Mouse (Mus musculus): ENCODE measurements around the gene Nav2. TPM values are rescaled to one million over a fixed set of nuclear protein-coding genes. Genes with fewer than 3 reads are reported as not detected.

Gene Nav2
- polyA plus RNA-seq, 1 experiment: 21.9 TPM

- TF ChIP-seq MYOG (IDR thresholded peaks at IDR 0.05; ENCODE audit: control insufficient read depth in 1 of 3, insufficient read depth in 1 of 3, insufficient read length in 2 of 3, low read depth in 2 of 3) (no peak), MAX (IDR thresholded peaks at IDR 0.05; ENCODE audit: low read depth) (no peak), REST (IDR thresholded peaks at IDR 0.05; ENCODE audit: insufficient read depth, insufficient read length) (no peak), E2F4 (IDR thresholded peaks at IDR 0.05; ENCODE audit: insufficient read depth) (no peak), MYOD1 (IDR thresholded peaks at IDR 0.05; ENCODE audit: control insufficient read depth in 1 of 3, insufficient read length in 2 of 3, low read depth in 2 of 3) (no peak), CEBPB (IDR thresholded peaks at IDR 0.05; ENCODE audit: insufficient read depth, poor library complexity, severe bottlenecking) (no peak), TCF3 (IDR thresholded peaks at IDR 0.05; ENCODE audit: insufficient read length, low read depth) (no peak), POLR2A (IDR thresholded peaks at IDR 0.05; ENCODE audit: insufficient read length, low read depth) (no peak), USF1 (IDR thresholded peaks at IDR 0.05; ENCODE audit: low read depth) (no peak), POLR2AphosphoS2 (IDR thresholded peaks at IDR 0.05; ENCODE audit: insufficient read length, low read depth) (no peak), SRF (IDR thresholded peaks at IDR 0.05; ENCODE audit: control insufficient read depth, insufficient read length, low read depth) (no peak), TCF12 (IDR thresholded peaks at IDR 0.05; ENCODE audit: insufficient read depth, poor library complexity, severe bottlenecking) (no peak)
- Histone ChIP-seq H3K4me2 (ENCODE audit: low read depth) (no peak overlapping the region), H3K79me2 (ENCODE audit: control insufficient read depth, insufficient read depth) (no peaks in the 10 kb centered on the region), H3K27me3 (ENCODE audit: control insufficient read depth, insufficient read depth, insufficient read length) (no peaks in the 10 kb centered on the region), H3K4me3 (no peak overlapping the region), H3K36me3 (ENCODE audit: control insufficient read depth, insufficient read depth) (no peaks in the 10 kb centered on the region), H3ac (ENCODE audit: control insufficient read depth, insufficient read length) (no peak overlapping the region)
These were observed 367.6 kb downstream of the Nav2 start for GRCm38 (mm10) chr7:49276163-49276562.

GRCm38 (mm10) chr7:49277685-49278084 is 369.2 kb downstream of the Nav2 start:
- Histone ChIP-seq H3K27me3 (ENCODE audit: control insufficient read depth, insufficient read depth, insufficient read length) (no peaks in the 10 kb centered on the region), H3ac (ENCODE audit: control insufficient read depth, insufficient read length) (no peak overlapping the region)
- TF ChIP-seq SRF (IDR thresholded peaks at IDR 0.05; ENCODE audit: control insufficient read depth, insufficient read length, low read depth) (no peak), USF1 (IDR thresholded peaks at IDR 0.05; ENCODE audit: low read depth) (no peak), REST (IDR thresholded peaks at IDR 0.05; ENCODE audit: insufficient read depth, insufficient read length) (no peak), TCF12 (IDR thresholded peaks at IDR 0.05; ENCODE audit: insufficient read depth, poor library complexity, severe bottlenecking) (no peak), MAX (IDR thresholded peaks at IDR 0.05; ENCODE audit: low read depth) (no peak), POLR2AphosphoS2 (IDR thresholded peaks at IDR 0.05; ENCODE audit: insufficient read length, low read depth) (no peak), POLR2A (IDR thresholded peaks at IDR 0.05; ENCODE audit: insufficient read length, low read depth) (no peak), CEBPB (IDR thresholded peaks at IDR 0.05; ENCODE audit: insufficient read depth, poor library complexity, severe bottlenecking) (no peak), E2F4 (IDR thresholded peaks at IDR 0.05; ENCODE audit: insufficient read depth) (no peak), MYOG (IDR thresholded peaks at IDR 0.05; ENCODE audit: control insufficient read depth in 1 of 3, insufficient read depth in 1 of 3, insufficient read length in 2 of 3, low read depth in 2 of 3) (no peak), TCF3 (IDR thresholded peaks at IDR 0.05; ENCODE audit: insufficient read length, low read depth) (no peak), MYOD1 (IDR thresholded peaks at IDR 0.05; ENCODE audit: control insufficient read depth in 1 of 3, insufficient read length in 2 of 3, low read depth in 2 of 3) (no peak)

DNA sequence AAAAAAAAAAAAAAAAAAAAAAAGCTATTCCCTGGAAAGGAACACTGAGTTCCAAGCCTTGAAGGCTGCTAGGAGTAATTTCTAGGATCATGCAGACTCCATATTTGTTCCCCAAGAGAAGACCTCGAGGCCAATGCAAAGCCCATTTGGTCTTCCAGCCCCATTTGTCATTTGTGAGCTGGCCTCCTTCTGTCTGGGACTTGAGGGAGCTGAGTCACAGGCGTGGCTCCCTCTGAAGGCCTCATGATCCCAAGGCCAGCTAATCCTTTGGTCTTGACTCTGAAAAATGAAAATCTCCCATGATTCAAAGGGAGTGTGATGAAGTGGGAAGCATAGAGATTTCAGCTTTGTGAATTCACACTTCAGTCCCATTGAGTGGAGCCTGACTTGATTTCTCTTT is 370.0 kb downstream of the Nav2 start:
- H3K79me2 ChIP-seq (ENCODE audit: control insufficient read depth, insufficient read depth): no peaks in the 10 kb centered on the region
- H3K36me3 ChIP-seq (ENCODE audit: control insufficient read depth, insufficient read depth): no peaks in the 10 kb centered on the region
- no peak overlapping the region for H3ac ChIP-seq (ENCODE audit: control insufficient read depth, insufficient read length)
- H3K4me2 ChIP-seq (ENCODE audit: low read depth): no peak overlapping the region
- no peak overlapping the region for H3K4me3 ChIP-seq
- H3K27me3 ChIP-seq (ENCODE audit: control insufficient read depth, insufficient read depth, insufficient read length): no peaks in the 10 kb centered on the region
- TF ChIP-seq POLR2A (IDR thresholded peaks at IDR 0.05; ENCODE audit: insufficient read length, low read depth): no peak
- TF ChIP-seq TCF12 (IDR thresholded peaks at IDR 0.05; ENCODE audit: insufficient read depth, poor library complexity, severe bottlenecking): no peak
- no peak for TF ChIP-seq POLR2AphosphoS2 (IDR thresholded peaks at IDR 0.05; ENCODE audit: insufficient read length, low read depth)
- TF ChIP-seq CEBPB (IDR thresholded peaks at IDR 0.05; ENCODE audit: insufficient read depth, poor library complexity, severe bottlenecking): no peak

More at GRCm38 (mm10) chr7:49277685-49278084, 369.2 kb downstream of the Nav2 start:
- no peak overlapping the region for H3K4me2 ChIP-seq (ENCODE audit: low read depth)
- H3K4me3 ChIP-seq: no peak overlapping the region
- H3K36me3 ChIP-seq (ENCODE audit: control insufficient read depth, insufficient read depth): no peaks in the 10 kb centered on the region
- H3K79me2 ChIP-seq (ENCODE audit: control insufficient read depth, insufficient read depth): no peaks in the 10 kb centered on the region

- no peaks in the 10 kb centered on the region for H3K27me3 ChIP-seq (ENCODE audit: control insufficient read depth, insufficient read depth, insufficient read length)
- H3ac ChIP-seq (ENCODE audit: control insufficient read depth, insufficient read length): no peak overlapping the region
- no peaks in the 10 kb centered on the region for H3K36me3 ChIP-seq (ENCODE audit: control insufficient read depth, insufficient read depth)
- H3K4me2 ChIP-seq (ENCODE audit: low read depth): no peak overlapping the region
- H3K4me3 ChIP-seq: no peak overlapping the region
- TF ChIP-seq CEBPB (IDR thresholded peaks at IDR 0.05; ENCODE audit: insufficient read depth, poor library complexity, severe bottlenecking): no peak
- TF ChIP-seq E2F4 (IDR thresholded peaks at IDR 0.05; ENCODE audit: insufficient read depth): no peak
- no peak for TF ChIP-seq TCF3 (IDR thresholded peaks at IDR 0.05; ENCODE audit: insufficient read length, low read depth)
- H3K79me2 ChIP-seq (ENCODE audit: control insufficient read depth, insufficient read depth): no peaks in the 10 kb centered on the region
These were observed 371.9 kb downstream of the Nav2 start for GRCm38 (mm10) chr7:49280427-49280826.

- no peaks in the 10 kb centered on the region for H3K36me3 ChIP-seq (ENCODE audit: control insufficient read depth, insufficient read depth)
- no peak overlapping the region for H3ac ChIP-seq (ENCODE audit: control insufficient read depth, insufficient read length)
- no peak overlapping the region for H3K4me3 ChIP-seq
- no peaks in the 10 kb centered on the region for H3K79me2 ChIP-seq (ENCODE audit: control insufficient read depth, insufficient read depth)
- H3K4me2 ChIP-seq (ENCODE audit: low read depth): no peak overlapping the region
- H3K27me3 ChIP-seq (ENCODE audit: control insufficient read depth, insufficient read depth, insufficient read length): no peaks in the 10 kb centered on the region
- TF ChIP-seq USF1 (IDR thresholded peaks at IDR 0.05; ENCODE audit: low read depth): no peak
- TF ChIP-seq CEBPB (IDR thresholded peaks at IDR 0.05; ENCODE audit: insufficient read depth, poor library complexity, severe bottlenecking): no peak
- no peak for TF ChIP-seq MYOG (IDR thresholded peaks at IDR 0.05; ENCODE audit: control insufficient read depth in 1 of 3, insufficient read depth in 1 of 3, insufficient read length in 2 of 3, low read depth in 2 of 3)
- TF ChIP-seq TCF12 (IDR thresholded peaks at IDR 0.05; ENCODE audit: insufficient read depth, poor library complexity, severe bottlenecking): no peak
- TF ChIP-seq MYOD1 (IDR thresholded peaks at IDR 0.05; ENCODE audit: control insufficient read depth in 1 of 3, insufficient read length in 2 of 3, low read depth in 2 of 3): no peak
- no peak for TF ChIP-seq MAX (IDR thresholded peaks at IDR 0.05; ENCODE audit: low read depth)
- no peak for TF ChIP-seq SRF (IDR thresholded peaks at IDR 0.05; ENCODE audit: control insufficient read depth, insufficient read length, low read depth)
- TF ChIP-seq REST (IDR thresholded peaks at IDR 0.05; ENCODE audit: insufficient read depth, insufficient read length): no peak
- TF ChIP-seq POLR2AphosphoS2 (IDR thresholded peaks at IDR 0.05; ENCODE audit: insufficient read length, low read depth): no peak
- TF ChIP-seq POLR2A (IDR thresholded peaks at IDR 0.05; ENCODE audit: insufficient read length, low read depth): no peak
- no peak for TF ChIP-seq TCF3 (IDR thresholded peaks at IDR 0.05; ENCODE audit: insufficient read length, low read depth)
- TF ChIP-seq E2F4 (IDR thresholded peaks at IDR 0.05; ENCODE audit: insufficient read depth): no peak
These were observed 373.9 kb downstream of the Nav2 start for GRCm38 (mm10) chr7:49282446-49282845.
